Mouse (Mus musculus) gonadal fat pad, adult 2 months (tissue): ENCODE data around the gene Rtn4rl1. TPM values are rescaled to one million over a fixed set of nuclear protein-coding genes. Genes with fewer than 3 reads are reported as not detected.
"Not testable (repeated sequence)": the region's sequence is repeated elsewhere in the genome, so short reads cannot be mapped to it uniquely, and the experiment has no call there.

Source experiments
- DNase-seq: peaks from one replicate; pipeline ENCODE4 v3.0.0-alpha.2; 2012; ENCODE audit warnings: low read depth
- polyA plus RNA-seq: library from polyadenylated mRNA; depleted of rRNA; stranded (reverse); fragments of >200 nt; gene quantifications from 2 replicates; pipeline ENCODE4 v1.2.3, GENCODE M21; 2012

Gene Rtn4rl1
- polyA plus RNA-seq, 1 experiment: 27.8 TPM

GRCm38 (mm10) chr11:75165441-75166192 is 28.0 kb upstream of the Rtn4rl1 start:
- no peak for DNase-seq

- no peak for DNase-seq
Measured at GRCm38 (mm10) chr11:75166193-75166842, 27.3 kb upstream of the Rtn4rl1 start.

GRCm38 (mm10) chr11:75166861-75167642 is 26.5 kb upstream of the Rtn4rl1 start:
- DNase-seq: no peak

GRCm38 (mm10) chr11:75167643-75168589 is 25.7 kb upstream of the Rtn4rl1 start:
- DNase-seq: no peak

GRCm38 (mm10) chr11:75168590-75169361 is 24.8 kb upstream of the Rtn4rl1 start:
- no peak for DNase-seq

- DNase-seq: no peak
Measured at GRCm38 (mm10) chr11:75169405-75170080, 24.0 kb upstream of the Rtn4rl1 start, which contains the start of gene Hic1. Gene Hic1, minus strand, starts transcription at chr11:75169519.

GRCm38 (mm10) chr11:75170136-75170751 is 23.3 kb upstream of the Rtn4rl1 start:
- no peak for DNase-seq

GRCm38 (mm10) chr11:75171186-75171865 is 22.3 kb upstream of the Rtn4rl1 start:
- no peak for DNase-seq

GRCm38 (mm10) chr11:75172151-75173094 is 21.2 kb upstream of the Rtn4rl1 start:
- no peak for DNase-seq

- DNase-seq: no peak
Measured at GRCm38 (mm10) chr11:75173095-75173798, 20.3 kb upstream of the Rtn4rl1 start.

GRCm38 (mm10) chr11:75173799-75174165 is 19.8 kb upstream of the Rtn4rl1 start:
- no peak for DNase-seq

- DNase-seq: not testable (repeated sequence)
Measured at GRCm38 (mm10) chr11:75174574-75174973, 19.0 kb upstream of the Rtn4rl1 start.

- no peak for DNase-seq
Measured at GRCm38 (mm10) chr11:75178011-75178410, 15.6 kb upstream of the Rtn4rl1 start.

GRCm38 (mm10) chr11:75178672-75179208 is 14.8 kb upstream of the Rtn4rl1 start, which contains the start of gene Ovca2:
Gene Ovca2, minus strand, starts transcription at chr11:75178835.
- no peak for DNase-seq

- no peak for DNase-seq
Measured at GRCm38 (mm10) chr11:75183917-75184570, 9.5 kb upstream of the Rtn4rl1 start.

- no peak for DNase-seq
Measured at GRCm38 (mm10) chr11:75184573-75184972, 9.0 kb upstream of the Rtn4rl1 start.
